Mouse (Mus musculus) layer of hippocampus, adult 2 months (tissue): ENCODE data around the gene Klhl5. TPM values are rescaled to one million over a fixed set of nuclear protein-coding genes. Genes with fewer than 3 reads are reported as not detected.

Experiments
- DNase-seq, 2 experiments: peaks; one replicate each; pipeline ENCODE4 v3.0.0; 2022; ENCODE audit warnings: low spot score in 2 of 2
- H3K27ac ChIP-seq: fragments of 200-600 bp; 2 replicates; pipeline ENCODE4 v1.8.1; 2022
- H3K4me3 ChIP-seq: fragments of 200-600 bp; 2 replicates; pipeline ENCODE4 v1.8.1; 2022; ENCODE audit warnings: mild to moderate bottlenecking
- CTCF ChIP-seq: fragments of 200-600 bp; conservative IDR thresholded peaks from 2 replicates; pipeline ENCODE4 v1.8.1; 2022; ENCODE audit warnings: antibody characterized with exemption, mild to moderate bottlenecking, moderate library complexity
- total RNA-seq, 2 experiments: library from RNA; stranded (reverse); gene quantifications; 2 replicates each; pipeline ENCODE4 v1.2.3; 2021

Gene Klhl5
- total RNA-seq, 2 experiments from 2014 or later, result 53.8 to 62.9 TPM

GRCm38 (mm10) chr5:65194441-65194840 lies 87.1 kb downstream of the Klhl5 start:
- no peak for DNase-seq
- no peak for TF ChIP-seq CTCF
- Histone ChIP-seq H3K27ac (no peak overlapping the region), H3K4me3 (no peak overlapping the region)

GRCm38 (mm10) chr5:65199346-65200128 lies 92.2 kb downstream of the Klhl5 start, which contains the start of gene Wdr19:
Wdr19 (plus strand) TSS chr5:65199696.
- H3K4me3 ChIP-seq, result peak within 1 kb of the TSS; percentile 59
- peak; percentile 98 to 100 for DNase-seq
- H3K27ac ChIP-seq, result peak within 1 kb of the TSS; percentile 94
- no peak for TF ChIP-seq CTCF

- H3K27ac ChIP-seq, result no peak overlapping the region
- no peak for DNase-seq
- no peak for TF ChIP-seq CTCF
- H3K4me3 ChIP-seq, result no peak overlapping the region
Measured at GRCm38 (mm10) chr5:65204726-65205125, 97.4 kb downstream of the Klhl5 start.

- no peak for DNase-seq
Measured at GRCm38 (mm10) chr5:65213321-65213720, 106.0 kb downstream of the Klhl5 start.

More at GRCm38 (mm10) chr5:65213321-65213720, 106.0 kb downstream of the Klhl5 start:
- H3K27ac ChIP-seq, result no peak overlapping the region
- TF ChIP-seq CTCF, result peak; percentile 98
- H3K4me3 ChIP-seq, result no peak overlapping the region

Other genes with a start within 250 kb of the Klhl5 start
- gene Tlr1, start 174.0 kb upstream of the Klhl5 start, total RNA-seq, result under 1 TPM; 0.44 to 0.59 TPM
- 1 to 10 TPM in 1 of 2 experiments, under 1 TPM in 1; 0.95 to 1.0 TPM for gene Tlr6, start 147.4 kb upstream of the Klhl5 start, total RNA-seq
- 1 to 10 TPM; 4.2 to 5.8 TPM for gene Fam114a1, start 137.5 kb upstream of the Klhl5 start, total RNA-seq
- gene Tmem156, start 15.4 kb upstream of the Klhl5 start, total RNA-seq, result under 1 TPM; 0.39 to 0.44 TPM
- 10 to 100 TPM; 22.9 to 23.7 TPM for gene Wdr19, start 92.2 kb downstream of the Klhl5 start, total RNA-seq
- gene Rfc1, start 228.1 kb downstream of the Klhl5 start, total RNA-seq, result 10 to 100 TPM; 33.2 to 38.2 TPM
- gene Klb, start 240.8 kb downstream of the Klhl5 start, total RNA-seq, result under 1 TPM; 0.46 to 0.66 TPM